Mouse (Mus musculus) bone marrow macrophage, adult 2 months (primary cell): ENCODE measurements around the gene Pde4c.

Experiments
- CTCF ChIP-seq: IDR thresholded peaks from 2 replicates; pipeline ENCODE4 v1.5.1; 2012; ENCODE audit warnings: low read depth, mild to moderate bottlenecking, low read length, moderate library complexity
- POLR2A ChIP-seq: IDR thresholded peaks from 2 replicates; pipeline ENCODE4 v1.6.1; 2012; ENCODE audit warnings: mild to moderate bottlenecking, low read depth, low read length, borderline replicate concordance

- TF ChIP-seq CTCF (no peak), POLR2A (no peak)
Measured at GRCm38 (mm10) chr8:70800648-70801047, 77.1 kb downstream of the Pde4c start.
